Mouse (Mus musculus): Measurements from ENCODE around the gene Mrto4.

GRCm38 (mm10) chr4:139389557-139389956, 37.2 kb upstream of the Mrto4 start:
- TF ChIP-seq CTCF (IDR thresholded peaks at IDR 0.05; ENCODE audit: low read depth, low read length) (no peak), POLR2A (IDR thresholded peaks at IDR 0.05; ENCODE audit: borderline replicate concordance, low read depth, low read length) (no peak)
